Comparison of ENCODE assay signal across 12 mouse cellular contexts in genomic region chr13:113464190-113465064, GRCm38 (mm10).
DNase-seq lines count a peak whose midpoint lies in the region; ATAC-seq and TF ChIP-seq lines count a peak whose summit lies in the region.
"Had no signal": no experiment of that assay in that cellular context is flagged by ENCODE, and none has a peak within 500 bp of the region (broad histone marks: within the 10 kb centered on the region; RNA-seq: fewer than 3 reads in every experiment).

No protein-coding gene starts in this region.

- H3K36me3 ChIP-seq in hindbrain, postnatal 0 days (ENCODE audit: insufficient read depth, low read length): no peaks in the 10 kb centered on the region
- H3K36me3 ChIP-seq in liver, embryonic 11.5 days (ENCODE audit: control insufficient read depth, insufficient read depth, low read length): no peaks in the 10 kb centered on the region
- no peaks in the 10 kb centered on the region for H3K36me3 ChIP-seq in liver, postnatal 0 days (replicated peaks; ENCODE audit: insufficient read depth, low read length)
- H3K36me3 ChIP-seq: heart, embryonic 13.5 days; limb, embryonic 15.5 days had no signal

- H3K9ac ChIP-seq in hindbrain, postnatal 0 days (replicated peaks; ENCODE audit: low read length): no peak overlapping the region
- no peak overlapping the region for H3K9ac ChIP-seq in liver, embryonic 11.5 days (ENCODE audit: low read depth, low read length)
- no peak overlapping the region for H3K9ac ChIP-seq in liver, postnatal 0 days (replicated peaks)
- H3K9ac ChIP-seq: heart, embryonic 13.5 days; limb, embryonic 15.5 days had no signal

- DNase-seq in cerebellum, postnatal 10 days: peak; percentile 63 to 73
- no peak for DNase-seq in cerebellum, adult 18-20 months
- DNase-seq in right cerebral cortex, adult 18-20 months: peak; percentile 7
- DNase-seq in right cerebral cortex, postnatal 4 days: no peak
- peak; percentile 61 for DNase-seq in hindbrain, postnatal 0 days (ENCODE audit: low spot score)
- peak; percentile 47 for DNase-seq in retina, postnatal 1 day
- no peak for DNase-seq in liver, embryonic 11.5 days (ENCODE audit: low spot score)
- no peak for DNase-seq in liver, postnatal 0 days
- DNase-seq: kidney, postnatal 25 days; spleen, adult 18-20 months had no signal

- H3K9me3 ChIP-seq in hindbrain, postnatal 0 days (ENCODE audit: low read length): no peaks in the 10 kb centered on the region
- no peaks in the 10 kb centered on the region for H3K9me3 ChIP-seq in liver, embryonic 11.5 days (ENCODE audit: control insufficient read depth, low read length)
- no peaks in the 10 kb centered on the region for H3K9me3 ChIP-seq in liver, postnatal 0 days (ENCODE audit: low read length)
- H3K9me3 ChIP-seq: heart, embryonic 13.5 days; limb, embryonic 15.5 days had no signal

- H3K4me2 ChIP-seq in hindbrain, postnatal 0 days (ENCODE audit: low read depth, low read length): no peak overlapping the region
- H3K4me2 ChIP-seq in liver, embryonic 11.5 days: no peak overlapping the region
- no peak overlapping the region for H3K4me2 ChIP-seq in liver, postnatal 0 days (ENCODE audit: low read depth, low read length)
- H3K4me2 ChIP-seq: heart, embryonic 13.5 days; limb, embryonic 15.5 days had no signal

- H3K27ac ChIP-seq in hindbrain, postnatal 0 days: peak overlapping the region; percentile 8; the same call in 1 of the 2 replicates
- H3K27ac ChIP-seq in liver, embryonic 11.5 days (ENCODE audit: low read depth, low read length): no peak overlapping the region
- H3K27ac ChIP-seq in liver, postnatal 0 days (ENCODE audit: low read depth): no peak overlapping the region
- H3K27ac ChIP-seq: heart, embryonic 13.5 days; limb, embryonic 15.5 days had no signal

- no peaks in the 10 kb centered on the region for H3K4me1 ChIP-seq in hindbrain, postnatal 0 days (ENCODE audit: insufficient read depth, low read length)
- H3K4me1 ChIP-seq in liver, embryonic 11.5 days (replicated peaks; ENCODE audit: control insufficient read depth, insufficient read depth, low read length): no peaks in the 10 kb centered on the region
- no peaks in the 10 kb centered on the region for H3K4me1 ChIP-seq in liver, postnatal 0 days (ENCODE audit: insufficient read depth)
- H3K4me1 ChIP-seq: heart, embryonic 13.5 days; limb, embryonic 15.5 days had no signal

- peak; percentile 76 for ATAC-seq in hindbrain, postnatal 0 days
- no peak for ATAC-seq in liver, embryonic 11.5 days (replicated peaks; ENCODE audit: low FRiP score)
- ATAC-seq in liver, postnatal 0 days: no peak

- WGBS in hindbrain, postnatal 0 days: 49% methylated on average over 10 of the region's 10 CpGs
- 72% methylated on average over 10 of the region's 10 CpGs for WGBS in liver, embryonic 11.5 days
- WGBS in liver, postnatal 0 days (ENCODE audit: insufficient replicate concordance): 68% methylated on average over 10 of the region's 10 CpGs

- no peak overlapping the region for H3K4me3 ChIP-seq in hindbrain, postnatal 0 days (ENCODE audit: low read length)
- no peak overlapping the region for H3K4me3 ChIP-seq in liver, embryonic 11.5 days (ENCODE audit: low read depth, low read length)
- no peak overlapping the region for H3K4me3 ChIP-seq in liver, postnatal 0 days (ENCODE audit: low read depth, low read length)
- H3K4me3 ChIP-seq: heart, embryonic 13.5 days; limb, embryonic 15.5 days had no signal

- H3K27me3 ChIP-seq in hindbrain, postnatal 0 days (ENCODE audit: insufficient read depth, low read length): no peaks in the 10 kb centered on the region
- no peaks in the 10 kb centered on the region for H3K27me3 ChIP-seq in liver, embryonic 11.5 days (replicated peaks; ENCODE audit: control insufficient read depth, insufficient read depth, low read length)
- no peaks in the 10 kb centered on the region for H3K27me3 ChIP-seq in liver, postnatal 0 days (ENCODE audit: insufficient read depth, low read length)
- H3K27me3 ChIP-seq: heart, embryonic 13.5 days; limb, embryonic 15.5 days had no signal

- no peak for TF ChIP-seq CTCF in hindbrain, postnatal 0 days (IDR thresholded peaks at IDR 0.05; ENCODE audit: low read depth)
- no peak for TF ChIP-seq CTCF in liver, postnatal 0 days (IDR thresholded peaks at IDR 0.05; ENCODE audit: low read depth)

- no peak for TF ChIP-seq EP300 in liver, postnatal 0 days (IDR thresholded peaks at IDR 0.05; ENCODE audit: low read depth)

Comparison
In these comparisons a context has a peak if more than half of its experiments do, and no peak if none do; other contexts are left out.
1. DNase-seq: peak in cerebellum, postnatal 10 days (2 of 2), right cerebral cortex, adult 18-20 months (single experiment), hindbrain, postnatal 0 days (single experiment) and retina, postnatal 1 day (single experiment); none in cerebellum, adult 18-20 months (0 of 2), right cerebral cortex, postnatal 4 days (single experiment), liver, embryonic 11.5 days (single experiment) and liver, postnatal 0 days (single experiment).